Mouse (Mus musculus): ENCODE measurements around the gene Kcnk7. TPM values are rescaled to one million over a fixed set of nuclear protein-coding genes. Genes with fewer than 3 reads are reported as not detected.
"Not testable (repeated sequence)": the region's sequence is repeated elsewhere in the genome, so short reads cannot be mapped to it uniquely, and the experiment has no call there.

Kcnk7 gene
- not detected for total RNA-seq (2021)
- long read RNA-seq, experiment 1, partial matches to known transcripts = 0 of 5 reads
- long read RNA-seq, experiment 1, other reads (novel, unspliced or antisense) = 4 of 5 reads
- long read RNA-seq, experiment 2 = 0 reads

DNA sequence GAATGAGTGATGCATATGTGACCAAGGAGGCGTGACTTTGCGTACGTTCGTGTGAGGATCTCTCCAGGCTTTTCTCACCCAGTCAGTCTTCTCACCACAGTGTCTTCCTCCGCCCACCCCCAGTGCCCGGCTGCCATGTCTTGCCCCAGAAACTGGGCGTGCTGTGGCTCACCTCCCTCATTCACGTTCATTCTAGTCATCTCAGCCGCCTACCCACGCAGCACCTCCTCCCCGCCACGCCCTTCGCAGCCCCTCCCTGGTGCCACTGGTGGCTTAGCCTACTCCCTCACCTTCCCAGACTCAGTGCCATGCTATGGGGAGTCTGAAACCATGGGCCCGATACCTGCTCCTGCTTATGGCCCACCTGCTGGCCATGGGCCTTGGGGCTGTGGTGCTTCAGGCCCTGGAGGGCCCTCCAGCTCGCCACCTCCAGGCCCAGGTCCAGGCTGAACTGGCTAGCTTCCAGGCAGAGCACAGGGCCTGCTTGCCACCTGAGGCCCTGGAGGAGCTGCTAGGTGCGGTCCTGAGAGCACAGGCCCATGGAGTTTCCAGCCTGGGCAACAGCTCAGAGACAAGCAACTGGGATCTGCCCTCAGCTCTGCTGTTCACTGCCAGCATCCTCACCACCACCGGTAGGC, at the start of gene Kcnk7:
Gene Kcnk7, plus strand, starts transcription at position 205 of the 638 bp plus-strand sequence.
- DNase-seq (ENCODE audit: low spot score in 2 of 2) = no peak

DNA sequence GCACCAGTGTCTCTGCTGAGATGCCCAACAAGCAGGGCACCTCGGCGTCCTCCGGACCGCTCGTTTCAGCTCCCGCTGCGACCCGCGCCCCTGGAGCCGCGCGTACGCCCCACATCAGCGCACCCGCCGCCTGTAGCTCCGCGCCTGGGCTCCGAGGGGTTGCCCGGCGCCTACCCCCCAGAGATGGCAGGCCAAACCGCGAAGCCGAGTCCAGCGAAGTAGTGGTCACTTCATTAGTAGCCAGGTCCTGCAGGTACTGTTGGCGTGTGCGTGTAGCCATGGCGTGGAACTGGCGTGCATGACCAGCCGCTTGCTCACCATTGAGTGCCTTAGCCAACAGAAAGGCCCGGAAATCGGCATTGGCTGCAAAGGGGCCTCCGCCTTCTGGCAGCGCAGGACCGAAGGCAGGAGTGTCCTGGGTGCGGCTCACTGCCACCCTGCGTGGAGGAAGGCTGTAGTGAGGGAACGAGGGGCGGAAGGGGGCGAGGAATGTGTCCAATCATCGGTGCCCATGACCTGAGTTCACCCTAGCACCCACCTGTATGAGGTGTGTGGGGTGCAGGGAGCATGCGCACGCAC, 49.4 kb upstream of the Kcnk7 start:
- no peak for DNase-seq (ENCODE audit: low spot score in 2 of 2)

DNA sequence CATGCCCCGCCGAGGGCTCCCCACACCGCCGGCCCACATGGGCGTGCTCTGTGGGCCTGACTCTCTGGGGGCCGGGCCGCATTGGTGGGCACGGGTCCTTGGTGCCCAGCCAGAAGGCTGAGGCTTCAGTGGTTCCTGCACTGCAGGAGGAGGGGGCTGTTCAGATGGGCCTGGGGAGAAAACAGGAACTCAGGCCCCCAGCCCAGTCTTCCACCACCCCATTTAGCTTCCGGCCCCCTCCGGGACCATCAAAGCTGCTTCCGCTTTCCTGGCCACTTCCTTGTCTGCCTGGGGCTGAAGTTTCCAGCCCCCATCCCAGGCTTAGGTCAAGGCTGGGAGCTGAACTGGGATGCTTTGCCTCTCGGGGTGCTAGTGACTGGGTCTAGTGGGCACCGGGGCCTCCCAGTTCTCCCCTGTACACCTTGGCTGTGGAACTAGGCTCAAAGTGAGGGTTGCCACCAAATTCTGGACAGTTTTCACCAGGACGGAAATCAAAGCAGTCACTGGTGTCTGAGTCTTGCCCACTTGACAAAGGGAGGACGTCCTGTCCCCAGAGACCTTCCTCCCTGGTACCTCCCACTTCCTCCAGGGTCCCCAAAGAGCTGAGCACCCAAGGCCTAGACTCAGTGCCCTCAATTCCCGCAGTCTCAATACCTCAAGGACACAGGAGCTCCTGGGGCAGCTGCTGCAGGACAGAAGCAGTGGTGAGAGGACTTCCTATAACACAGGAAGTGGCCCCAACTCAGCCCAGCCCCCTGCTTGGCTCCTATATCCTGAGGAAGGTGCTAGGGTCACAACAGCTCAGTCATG, 43.0 kb upstream of the Kcnk7 start:
- no peak for DNase-seq (ENCODE audit: low spot score in 2 of 2)

DNA sequence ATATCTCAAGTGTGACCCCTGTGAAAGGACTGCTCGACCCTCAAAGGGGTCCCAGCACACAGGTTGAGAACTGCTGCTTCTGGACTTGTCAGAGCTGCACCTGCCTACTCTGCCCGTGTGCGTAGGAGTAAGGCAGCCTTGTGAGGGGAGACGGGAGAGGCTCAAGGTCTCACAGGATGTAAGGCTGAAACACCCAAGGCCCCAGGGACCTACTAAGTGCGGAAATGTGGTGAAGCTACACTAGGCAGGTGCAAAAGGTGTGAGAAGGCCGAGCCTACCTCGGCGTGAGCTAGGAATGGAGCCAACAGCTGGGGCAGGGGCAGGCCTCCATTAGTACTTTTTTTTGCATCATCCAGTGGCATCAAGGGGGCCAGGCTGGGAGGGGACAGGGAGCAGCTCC, 41.9 kb upstream of the Kcnk7 start:
- no peak for DNase-seq (ENCODE audit: low spot score in 2 of 2)

DNA sequence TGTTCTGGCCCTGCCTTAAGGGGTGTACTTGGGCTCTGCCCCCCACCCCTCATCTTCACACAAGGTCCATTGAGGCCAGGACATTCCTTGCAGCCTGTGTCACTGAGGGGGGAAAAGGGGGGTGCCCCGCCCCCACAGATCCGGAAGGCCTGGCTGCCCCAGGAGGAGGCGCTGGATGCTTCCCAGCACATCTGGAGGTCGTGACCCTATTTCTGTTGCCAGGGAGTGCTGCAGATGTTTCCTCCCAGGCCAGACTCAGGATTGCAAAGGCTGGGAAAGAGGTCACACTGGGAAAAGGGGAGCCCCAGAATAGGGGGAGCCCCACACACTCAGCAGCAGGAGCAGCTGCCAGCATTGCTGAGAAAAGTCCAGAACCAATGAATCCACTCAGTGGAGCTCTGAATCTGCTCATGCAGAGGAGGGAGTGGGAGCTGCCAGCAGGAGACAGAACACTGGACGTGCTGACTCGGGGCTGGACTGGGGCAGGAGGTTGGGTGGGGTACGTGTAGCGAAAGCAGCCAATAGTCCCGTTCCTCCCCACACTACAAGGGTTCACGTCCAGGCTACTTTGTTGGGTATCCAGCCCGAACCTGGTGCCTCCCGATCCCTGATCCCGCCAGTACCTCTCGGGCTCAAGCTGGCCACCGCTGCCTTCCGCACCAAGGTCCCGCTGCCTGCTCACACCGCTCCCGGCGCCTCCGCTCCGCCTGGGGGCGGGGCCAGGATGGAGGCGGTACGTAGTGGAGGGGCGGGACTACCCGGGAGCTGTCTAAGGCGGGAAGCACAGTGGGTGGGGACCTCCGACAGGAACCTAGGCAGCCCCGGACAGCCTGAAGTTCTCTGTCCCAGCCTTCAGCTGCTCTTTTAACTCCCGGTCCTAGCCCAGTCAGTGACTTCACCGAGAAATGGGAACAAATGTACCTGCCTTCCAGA, 40.9 kb upstream of the Kcnk7 start, which contains the start of gene Sipa1:
Gene Sipa1, minus strand, starts transcription at position 727 of the 933 bp plus-strand sequence.
- peak; percentile 89 to 93 for DNase-seq (ENCODE audit: low spot score in 2 of 2)

DNA sequence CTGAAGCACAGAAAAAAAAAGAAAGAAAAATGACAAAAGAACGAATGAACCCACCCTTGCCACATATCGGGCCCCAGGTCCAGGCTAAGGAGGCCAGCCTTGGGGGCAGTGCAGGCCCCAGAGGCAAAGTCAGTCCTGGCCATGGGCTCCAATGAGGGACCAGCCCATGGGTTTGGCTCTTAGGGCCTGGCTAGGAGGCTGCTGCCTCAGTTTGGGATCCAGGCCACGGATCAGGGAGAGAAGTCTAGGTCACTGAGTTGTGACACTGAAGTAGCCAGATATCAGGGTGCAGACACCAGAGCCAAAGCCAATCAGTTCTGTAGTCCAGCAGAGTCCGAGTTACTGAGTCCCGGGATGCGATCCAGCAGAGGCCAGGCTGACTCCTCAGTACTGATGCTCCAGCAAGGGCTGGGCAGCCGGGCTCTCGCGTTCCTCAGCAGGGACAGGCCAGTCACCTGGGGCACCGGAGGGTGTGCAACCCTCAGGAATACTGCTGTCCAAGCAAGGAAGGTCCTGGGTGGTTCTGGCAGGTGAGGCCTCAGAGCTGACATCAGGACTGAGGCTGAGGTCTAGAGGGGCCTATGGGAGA, 39.4 kb upstream of the Kcnk7 start:
- DNase-seq (ENCODE audit: low spot score in 2 of 2) = no peak

DNA sequence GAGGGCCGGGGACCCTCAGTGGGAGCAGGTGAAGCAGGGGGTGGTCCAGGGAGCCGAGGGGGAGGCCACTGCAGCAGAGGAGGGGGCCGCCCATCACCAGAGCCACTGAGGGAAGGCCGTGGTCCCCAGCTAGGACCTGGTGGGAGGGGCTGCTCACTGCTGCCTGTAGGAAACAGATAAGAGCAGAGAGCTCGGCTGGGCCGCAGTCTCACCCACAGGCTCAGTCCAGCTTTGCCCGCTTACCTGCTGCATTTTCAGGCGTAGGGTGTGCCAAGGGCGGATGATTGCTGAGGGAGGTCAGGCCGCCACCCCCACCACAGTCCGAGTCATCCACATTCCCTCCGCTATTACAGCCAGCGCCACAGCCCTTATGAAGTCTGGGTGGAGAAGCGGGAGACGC, 38.7 kb upstream of the Kcnk7 start:
- no peak for DNase-seq (ENCODE audit: low spot score in 2 of 2)

DNA sequence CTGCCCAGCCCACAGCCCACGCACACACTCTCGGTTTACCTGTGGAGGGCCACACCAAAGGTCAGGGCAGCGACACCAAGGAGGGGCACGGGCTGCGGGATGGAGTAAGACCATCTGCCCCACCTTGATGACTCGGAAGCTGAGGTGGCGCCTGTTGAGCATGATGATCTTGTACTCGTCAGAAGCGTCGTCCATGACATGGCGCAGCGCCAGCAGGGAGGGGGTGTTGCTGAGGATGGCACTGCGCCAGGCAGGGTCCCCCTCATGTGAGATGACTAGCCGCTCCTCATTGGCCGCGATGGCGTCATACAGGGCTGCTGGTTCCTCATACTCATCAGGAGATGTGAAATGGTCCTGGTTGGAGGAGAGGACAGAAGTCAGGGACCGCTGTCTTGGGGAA, 37.8 kb upstream of the Kcnk7 start:
- no peak for DNase-seq (ENCODE audit: low spot score in 2 of 2)

DNA sequence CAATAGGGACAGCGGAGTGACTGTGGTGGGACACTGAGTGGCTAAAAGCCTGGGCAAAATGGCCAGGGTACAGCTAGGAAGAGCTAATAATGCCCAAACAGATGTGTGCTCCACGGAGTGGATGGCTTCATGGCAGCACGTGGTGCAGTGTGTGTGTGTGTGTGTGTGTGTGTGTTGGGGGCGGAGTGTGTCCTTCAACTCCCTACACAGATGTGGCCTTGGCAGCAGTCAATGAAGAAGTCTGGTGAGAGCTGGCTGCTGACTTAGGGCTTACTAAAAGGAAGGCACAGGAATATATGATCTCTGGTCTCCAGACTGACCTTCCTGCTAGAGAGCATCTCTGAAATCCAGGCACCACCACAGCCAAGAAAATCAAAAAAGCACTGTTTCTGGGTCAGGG, 35.8 kb upstream of the Kcnk7 start:
- no peak for DNase-seq (ENCODE audit: low spot score in 2 of 2)

DNA sequence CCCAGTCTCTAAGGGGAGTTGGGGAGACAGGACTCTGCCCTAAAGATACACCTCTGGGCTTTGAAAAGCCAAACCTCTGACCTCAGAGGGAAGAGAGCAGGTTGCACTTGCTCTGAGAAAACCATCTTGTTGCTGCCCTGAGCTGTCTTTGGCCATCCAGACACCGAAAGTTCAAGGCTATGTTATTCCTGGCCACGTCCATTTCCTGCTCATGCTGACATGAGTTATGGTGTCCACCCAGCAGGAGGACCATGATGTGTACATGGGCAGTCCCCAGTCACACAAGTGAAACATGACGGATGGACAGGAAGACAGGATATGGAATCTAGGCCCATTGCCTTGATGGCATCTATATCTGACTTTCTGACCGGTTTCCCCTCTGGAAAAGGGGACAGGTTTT, 23.7 kb upstream of the Kcnk7 start:
- DNase-seq (ENCODE audit: low spot score in 2 of 2) = no peak

DNA sequence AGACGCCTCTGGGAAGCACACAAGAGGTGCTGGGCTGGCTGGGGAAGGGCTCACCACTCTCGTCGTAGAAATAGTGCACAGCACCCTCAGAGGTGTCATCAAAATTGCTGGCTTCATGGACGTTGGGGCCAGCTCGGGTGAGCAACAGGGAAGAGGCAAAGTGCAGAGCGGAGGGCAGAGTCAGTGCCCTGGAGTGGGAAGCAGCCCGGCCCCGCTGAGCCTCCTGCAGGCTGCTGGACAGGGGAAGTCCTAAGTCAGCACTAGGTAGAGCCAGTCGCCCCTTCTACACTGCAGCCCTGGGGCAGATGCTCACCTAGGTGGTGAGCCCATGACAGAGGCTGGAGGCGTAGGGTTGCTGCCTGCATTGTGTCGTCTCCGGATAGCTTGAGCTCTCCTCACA, 19.9 kb upstream of the Kcnk7 start:
- no peak for DNase-seq (ENCODE audit: low spot score in 2 of 2)

DNA sequence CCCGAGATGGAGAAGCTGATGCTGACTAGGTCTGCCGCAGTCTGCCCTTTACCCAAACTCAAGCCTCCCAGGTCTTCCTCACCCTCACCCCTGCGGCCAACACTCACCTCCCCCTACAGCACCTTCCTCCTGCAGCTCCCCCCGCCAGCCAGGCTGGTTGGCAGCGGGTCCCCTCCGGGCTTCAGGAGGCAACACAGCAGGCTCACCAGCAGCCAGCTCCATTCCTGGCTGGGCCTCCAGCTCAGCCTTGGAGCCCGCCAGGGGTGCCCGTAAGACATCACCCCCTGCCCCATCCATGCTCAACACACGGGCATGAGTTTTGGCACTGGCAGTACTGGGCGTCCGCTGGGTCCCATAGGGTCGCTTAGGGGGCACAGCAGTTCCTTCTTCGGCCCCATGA, 19.2 kb upstream of the Kcnk7 start:
- no peak for DNase-seq (ENCODE audit: low spot score in 2 of 2)

DNA sequence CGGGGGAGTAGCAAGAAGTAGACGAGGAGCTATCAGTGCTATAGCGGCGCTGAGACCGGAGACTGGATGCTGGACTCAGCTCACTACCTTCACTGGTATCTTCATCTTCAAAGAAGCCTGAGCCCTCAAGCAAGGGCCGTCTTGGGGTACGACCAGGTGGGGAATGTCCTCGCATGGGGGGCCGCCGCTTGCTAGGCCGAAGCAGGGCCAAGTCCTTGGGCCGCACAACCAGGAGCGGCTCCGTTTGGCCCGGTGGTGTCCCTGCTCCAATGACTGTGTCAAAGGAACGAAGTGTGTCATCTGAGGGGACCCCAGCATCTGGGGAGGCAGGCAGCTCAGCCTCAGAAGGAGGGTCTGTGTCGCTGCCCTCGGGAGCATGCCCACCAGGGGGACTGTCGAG, 18.7 kb upstream of the Kcnk7 start:
- DNase-seq (ENCODE audit: low spot score in 2 of 2) = no peak

DNA sequence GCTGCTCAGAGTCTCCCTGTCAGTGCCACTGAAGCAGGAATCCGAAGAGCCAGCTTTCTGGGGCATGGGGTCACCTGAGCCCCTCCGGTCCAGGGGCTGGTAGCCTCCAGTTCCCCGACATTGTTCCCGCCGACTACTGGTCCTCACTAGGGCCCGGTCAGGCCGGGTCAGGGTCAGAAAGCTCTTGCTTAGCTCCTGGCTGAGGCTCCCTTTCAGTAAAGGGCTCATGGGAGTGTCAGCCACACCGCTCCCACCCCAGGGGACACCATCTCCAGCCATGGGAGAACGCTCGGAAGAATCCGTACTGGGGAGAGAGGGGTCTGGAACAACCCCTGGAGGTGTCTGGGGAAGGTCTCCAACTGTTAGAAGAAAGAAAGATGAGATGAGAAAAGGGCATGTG, 18.3 kb upstream of the Kcnk7 start:
- DNase-seq (ENCODE audit: low spot score in 2 of 2) = no peak

DNA sequence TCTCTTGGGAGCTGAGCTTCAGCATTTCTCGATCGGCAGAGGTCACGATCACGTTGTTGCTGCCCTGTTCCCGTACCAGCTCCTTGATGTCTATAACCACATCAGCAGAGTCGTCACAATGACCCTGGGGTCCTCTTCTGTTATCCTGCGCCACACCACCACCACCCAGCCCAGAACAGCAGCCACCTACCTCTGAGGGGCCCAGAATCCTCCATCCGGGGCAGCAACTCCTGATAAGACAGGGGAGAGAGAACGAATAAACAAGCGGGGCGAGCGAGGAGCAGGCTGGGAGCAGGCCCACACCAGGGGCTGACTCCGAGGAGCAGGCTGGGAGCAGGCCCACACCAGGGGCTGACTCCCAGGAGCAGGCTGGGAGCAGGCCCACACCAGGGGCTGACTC, 17.7 kb upstream of the Kcnk7 start:
- no peak for DNase-seq (ENCODE audit: low spot score in 2 of 2)

DNA sequence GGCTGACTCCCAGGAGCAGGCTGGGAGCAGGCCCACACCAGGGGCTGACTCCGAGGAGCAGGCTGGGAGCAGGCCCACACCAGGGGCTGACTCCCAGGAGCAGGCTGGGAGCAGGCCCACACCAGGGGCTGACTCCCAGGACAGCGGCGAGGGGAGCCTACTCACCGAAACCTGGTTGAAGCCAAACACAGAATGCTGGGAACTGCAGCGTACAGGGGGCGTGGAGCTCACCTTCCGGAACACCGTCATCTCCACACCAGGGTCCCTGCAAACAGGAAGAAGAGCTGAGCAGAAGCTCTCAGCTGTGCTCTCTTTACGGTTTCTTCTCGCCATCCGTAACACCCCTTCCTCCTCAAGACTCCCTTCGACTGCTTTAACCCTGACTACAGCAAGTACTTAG, 17.2 kb upstream of the Kcnk7 start:
- DNase-seq (ENCODE audit: low spot score in 2 of 2) = not testable (repeated sequence)

DNA sequence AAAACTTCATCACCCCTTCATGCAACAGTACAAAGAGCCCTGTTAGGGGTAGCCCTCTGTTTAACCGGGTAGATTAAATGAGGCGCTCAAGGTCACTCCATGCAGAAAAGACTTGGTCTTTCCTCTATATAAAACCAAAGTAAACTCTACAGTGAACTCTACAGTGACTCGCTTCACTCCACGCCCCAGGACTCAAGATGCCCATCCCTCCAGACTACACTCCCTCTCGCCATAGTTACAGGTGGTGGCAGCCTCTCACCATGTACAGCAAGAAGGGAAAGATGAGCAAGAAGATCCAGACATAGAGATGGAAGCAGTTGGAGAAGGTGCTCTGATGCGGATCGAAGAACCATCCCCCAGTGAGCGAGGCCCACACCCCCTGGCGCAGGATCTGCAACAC, 16.4 kb upstream of the Kcnk7 start:
- DNase-seq (ENCODE audit: low spot score in 2 of 2) = no peak

DNA sequence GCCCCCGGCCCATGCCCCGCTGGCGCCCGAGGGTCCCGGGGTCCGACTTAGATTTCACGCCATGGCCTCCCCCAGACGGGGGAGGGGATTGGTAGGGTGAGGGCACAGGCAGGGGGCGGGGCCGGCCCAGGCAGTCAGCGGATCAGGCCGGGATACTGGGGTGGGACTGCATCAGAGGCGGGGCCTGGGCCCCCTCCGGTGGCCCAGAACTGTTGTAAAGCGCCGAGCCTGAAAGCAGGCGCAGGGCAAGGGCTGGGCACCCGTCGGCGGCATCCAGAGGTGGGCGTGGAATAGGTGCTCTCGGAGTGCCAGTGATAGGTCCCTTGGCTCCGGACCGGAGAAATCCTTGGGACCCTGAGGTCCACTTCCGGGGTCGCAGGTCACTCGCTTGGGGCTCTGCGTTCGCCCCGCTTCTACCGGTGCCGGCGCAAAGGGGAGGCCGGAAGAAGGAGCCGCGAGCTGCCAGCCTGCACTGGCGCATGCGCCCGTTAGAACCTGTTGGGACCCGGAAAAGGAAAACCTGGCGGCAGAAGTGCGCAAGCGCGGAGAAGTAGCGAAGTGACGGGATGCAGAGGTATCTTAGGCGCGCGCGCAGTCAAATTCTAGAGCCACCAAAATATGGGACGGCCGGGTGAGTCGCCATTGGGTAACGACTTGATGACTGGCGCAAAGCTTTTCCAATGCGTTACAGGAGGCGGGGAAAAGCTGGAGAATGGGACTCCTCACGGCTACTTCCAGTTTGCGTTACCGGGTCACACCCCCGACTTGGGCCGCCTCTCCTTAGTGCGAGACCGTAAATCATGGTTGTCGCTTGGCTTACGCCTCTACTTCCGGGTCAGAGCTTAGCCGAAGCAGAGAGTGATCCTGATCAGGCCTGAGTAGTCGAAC, 15.7 kb upstream of the Kcnk7 start, which contains the start of the genes Map3k11 and Pcnx3:
Gene Map3k11, plus strand, starts transcription at position 543 of the 888 bp plus-strand sequence.
Gene Pcnx3, minus strand, starts transcription at position 709 of the 888 bp plus-strand sequence.
- DNase-seq (ENCODE audit: low spot score in 2 of 2) = peak; percentile 92 to 96

DNA sequence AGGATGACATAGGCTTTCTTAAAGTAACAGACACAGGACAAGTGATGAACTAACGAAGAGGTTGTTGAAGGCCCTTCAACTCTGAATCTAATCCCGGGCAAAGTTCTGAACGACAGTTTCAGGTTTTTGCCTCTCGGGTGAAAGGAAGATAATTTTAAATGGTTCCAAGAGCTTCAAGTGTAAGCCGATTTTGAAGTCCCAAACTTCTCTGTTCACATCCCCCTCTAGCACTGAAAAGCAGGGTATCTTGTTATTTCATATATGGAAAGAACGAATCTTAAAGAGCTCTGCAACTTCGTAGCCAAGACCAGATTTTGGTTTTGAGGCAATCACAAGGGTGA, 15.1 kb upstream of the Kcnk7 start:
- no peak for DNase-seq (ENCODE audit: low spot score in 2 of 2)
